Mouse (Mus musculus) hindbrain, embryonic 10.5 days (tissue): ENCODE data around the gene Jun. TPM values are rescaled to one million over a fixed set of nuclear protein-coding genes. Genes with fewer than 3 reads are reported as not detected.

Source experiments
- DNase-seq: peaks from one replicate; pipeline ENCODE4 v3.0.0-alpha.2; 2017; ENCODE audit warnings: low spot score
- H3K27ac ChIP-seq: fragments of 300-500 bp; sonication (generic); 2 replicates; pipeline ENCODE4 v1.5.1; 2016; ENCODE audit warnings: mild to moderate bottlenecking, moderate library complexity
- H3K27me3 ChIP-seq: fragments of 300-500 bp; sonication (generic); 2 replicates; pipeline ENCODE4 v1.6.1; 2016; ENCODE audit warnings: mild to moderate bottlenecking; ENCODE audit not compliant: poor library complexity, insufficient read depth, severe bottlenecking
- H3K36me3 ChIP-seq: fragments of 300-500 bp; sonication (generic); 2 replicates; pipeline ENCODE4 v1.6.1; 2016; ENCODE audit warnings: mild to moderate bottlenecking, moderate library complexity
- H3K4me1 ChIP-seq: fragments of 300-500 bp; sonication (generic); replicated peaks from 2 replicates; pipeline ENCODE4 v1.6.1; 2016; ENCODE audit warnings: mild to moderate bottlenecking
- H3K4me3 ChIP-seq: fragments of 300-500 bp; sonication (generic); 2 replicates; pipeline ENCODE4 v1.5.1; 2016; ENCODE audit warnings: mild to moderate bottlenecking, moderate library complexity
- H3K9me3 ChIP-seq: fragments of 300-500 bp; sonication (generic); 2 replicates; pipeline ENCODE4 v1.6.1; 2016; ENCODE audit warnings: mild to moderate bottlenecking, moderate library complexity
- WGBS: fragments of 180-500 bp; shearing (Covaris S2); methylation state at CpG from one replicate; pipeline ENCODE4 v1.1.7; 2016; 5-methylcytosine and 5-hydroxymethylcytosine counted together
- polyA plus RNA-seq: library from polyadenylated mRNA; unstranded; fragments of >200 nt; fragmentation: Nextera tagmentation; extraction: Ambion mirVana; gene quantifications from 2 replicates; pipeline ENCODE4 v1.2.1, GENCODE M21; 2016

Jun gene
- polyA plus RNA-seq, 1 experiment from 2014 or later = 63.7 TPM

- Histone ChIP-seq H3K27me3 (no peaks in the 10 kb centered on the region), H3K9me3 (no peaks in the 10 kb centered on the region), H3K4me1 (peaks cover 32% of the 10 kb centered on the region), H3K36me3 (no peaks in the 10 kb centered on the region), H3K27ac (no peak overlapping the region), H3K4me3 (peak overlapping the region; percentile 86)
- WGBS = 79% methylated on average over 4 of the region's 4 CpGs
- no peak for DNase-seq
These were observed 3.3 kb downstream of the Jun start for GRCm38 (mm10) chr4:95048731-95049100.

- Histone ChIP-seq H3K4me1 (peaks cover 27% of the 10 kb centered on the region), H3K4me3 (peak overlapping the region; percentile 86; the same call in 1 of the 2 replicates), H3K36me3 (no peaks in the 10 kb centered on the region), H3K9me3 (no peaks in the 10 kb centered on the region), H3K27ac (no peak overlapping the region), H3K27me3 (no peaks in the 10 kb centered on the region)
- DNase-seq = peak; percentile 13
- WGBS = 53% methylated on average over 5 of the region's 5 CpGs
These were observed 3.8 kb downstream of the Jun start for GRCm38 (mm10) chr4:95048021-95048730.

- 90% methylated on average over 1 of the region's 1 CpGs for WGBS
- DNase-seq = peak; percentile 21
These were observed 6.9 kb downstream of the Jun start for GRCm38 (mm10) chr4:95045133-95045532.

GRCm38 (mm10) chr4:95044721-95045120 is 7.3 kb downstream of the Jun start:
- Histone ChIP-seq H3K36me3 (no peaks in the 10 kb centered on the region), H3K27ac (no peak overlapping the region), H3K4me1 (peaks cover 19% of the 10 kb centered on the region), H3K4me3 (no peak overlapping the region), H3K9me3 (no peaks in the 10 kb centered on the region), H3K27me3 (no peaks in the 10 kb centered on the region)
- DNase-seq = no peak
- 90% methylated on average over 6 of the region's 6 CpGs for WGBS

More at GRCm38 (mm10) chr4:95045133-95045532, 6.9 kb downstream of the Jun start:
- H3K27me3 ChIP-seq = no peaks in the 10 kb centered on the region
- no peaks in the 10 kb centered on the region for H3K36me3 ChIP-seq
- peaks cover 22% of the 10 kb centered on the region for H3K4me1 ChIP-seq
- no peak overlapping the region for H3K27ac ChIP-seq
- no peak overlapping the region for H3K4me3 ChIP-seq
- no peaks in the 10 kb centered on the region for H3K9me3 ChIP-seq

GRCm38 (mm10) chr4:95038024-95038423 is 14.0 kb downstream of the Jun start:
- no peak overlapping the region for H3K4me3 ChIP-seq
- WGBS = 43% methylated on average over 5 of the region's 5 CpGs
- no peaks in the 10 kb centered on the region for H3K36me3 ChIP-seq
- H3K27ac ChIP-seq = no peak overlapping the region
- H3K9me3 ChIP-seq = no peaks in the 10 kb centered on the region
- H3K4me1 ChIP-seq = peaks cover 10% of the 10 kb centered on the region; the same call in 1 of the 2 replicates
- H3K27me3 ChIP-seq = no peaks in the 10 kb centered on the region
- DNase-seq = no peak

- H3K36me3 ChIP-seq = no peaks in the 10 kb centered on the region
- H3K27me3 ChIP-seq = no peaks in the 10 kb centered on the region
- no peak overlapping the region for H3K4me3 ChIP-seq
- no peak for DNase-seq
- H3K9me3 ChIP-seq = no peaks in the 10 kb centered on the region
- H3K27ac ChIP-seq = no peak overlapping the region
- 71% methylated on average over 4 of the region's 4 CpGs for WGBS
- H3K4me1 ChIP-seq = no peaks in the 10 kb centered on the region
These were observed 20.9 kb downstream of the Jun start for GRCm38 (mm10) chr4:95031158-95031557.

GRCm38 (mm10) chr4:95025847-95026600 is 26.0 kb downstream of the Jun start:
- Histone ChIP-seq H3K36me3 (no peaks in the 10 kb centered on the region), H3K27ac (no peak overlapping the region), H3K4me3 (no peak overlapping the region), H3K9me3 (no peaks in the 10 kb centered on the region), H3K27me3 (no peaks in the 10 kb centered on the region), H3K4me1 (no peaks in the 10 kb centered on the region)
- WGBS = 81% methylated on average over 16 of the region's 16 CpGs
- no peak for DNase-seq

- H3K4me3 ChIP-seq = no peak overlapping the region
- H3K36me3 ChIP-seq = no peaks in the 10 kb centered on the region
- DNase-seq = no peak
- H3K27me3 ChIP-seq = peaks cover 12% of the 10 kb centered on the region; the same call in 1 of the 2 replicates
- no peak overlapping the region for H3K27ac ChIP-seq
- no peaks in the 10 kb centered on the region for H3K9me3 ChIP-seq
- 80% methylated on average over 12 of the region's 12 CpGs for WGBS
- H3K4me1 ChIP-seq = no peaks in the 10 kb centered on the region
These were observed 28.6 kb downstream of the Jun start for GRCm38 (mm10) chr4:95023350-95023953.

GRCm38 (mm10) chr4:95021649-95022637 is 30.1 kb downstream of the Jun start:
- 86% methylated on average over 12 of the region's 12 CpGs for WGBS
- Histone ChIP-seq H3K4me1 (no peaks in the 10 kb centered on the region), H3K27me3 (peaks cover 12% of the 10 kb centered on the region; the same call in 1 of the 2 replicates), H3K4me3 (no peak overlapping the region), H3K36me3 (no peaks in the 10 kb centered on the region), H3K27ac (no peak overlapping the region), H3K9me3 (no peaks in the 10 kb centered on the region)
- DNase-seq = no peak

- Histone ChIP-seq H3K27ac (no peak overlapping the region), H3K4me3 (no peak overlapping the region), H3K4me1 (no peaks in the 10 kb centered on the region), H3K36me3 (no peaks in the 10 kb centered on the region), H3K27me3 (peaks cover 12% of the 10 kb centered on the region; the same call in 1 of the 2 replicates), H3K9me3 (no peaks in the 10 kb centered on the region)
- 88% methylated on average over 2 of the region's 2 CpGs for WGBS
- DNase-seq = no peak
These were observed 31.8 kb downstream of the Jun start for GRCm38 (mm10) chr4:95020201-95020600.

GRCm38 (mm10) chr4:95018221-95018620 is 33.8 kb downstream of the Jun start:
- Histone ChIP-seq H3K27ac (no peak overlapping the region), H3K9me3 (no peaks in the 10 kb centered on the region), H3K4me1 (no peaks in the 10 kb centered on the region), H3K36me3 (no peaks in the 10 kb centered on the region), H3K4me3 (no peak overlapping the region), H3K27me3 (peaks cover 12% of the 10 kb centered on the region; the same call in 1 of the 2 replicates)
- WGBS = 37% methylated on average over 7 of the region's 7 CpGs
- no peak for DNase-seq

GRCm38 (mm10) chr4:95012706-95013105 is 39.3 kb downstream of the Jun start:
- H3K27ac ChIP-seq = no peak overlapping the region
- no peak for DNase-seq
- WGBS = 65% methylated on average over 1 of the region's 1 CpGs
- no peaks in the 10 kb centered on the region for H3K9me3 ChIP-seq
- H3K27me3 ChIP-seq = no peaks in the 10 kb centered on the region
- no peak overlapping the region for H3K4me3 ChIP-seq
- H3K4me1 ChIP-seq = no peaks in the 10 kb centered on the region
- no peaks in the 10 kb centered on the region for H3K36me3 ChIP-seq
